Mouse (Mus musculus): Measurements from ENCODE around the gene Fam98a.

The Fam98a gene

DNA sequence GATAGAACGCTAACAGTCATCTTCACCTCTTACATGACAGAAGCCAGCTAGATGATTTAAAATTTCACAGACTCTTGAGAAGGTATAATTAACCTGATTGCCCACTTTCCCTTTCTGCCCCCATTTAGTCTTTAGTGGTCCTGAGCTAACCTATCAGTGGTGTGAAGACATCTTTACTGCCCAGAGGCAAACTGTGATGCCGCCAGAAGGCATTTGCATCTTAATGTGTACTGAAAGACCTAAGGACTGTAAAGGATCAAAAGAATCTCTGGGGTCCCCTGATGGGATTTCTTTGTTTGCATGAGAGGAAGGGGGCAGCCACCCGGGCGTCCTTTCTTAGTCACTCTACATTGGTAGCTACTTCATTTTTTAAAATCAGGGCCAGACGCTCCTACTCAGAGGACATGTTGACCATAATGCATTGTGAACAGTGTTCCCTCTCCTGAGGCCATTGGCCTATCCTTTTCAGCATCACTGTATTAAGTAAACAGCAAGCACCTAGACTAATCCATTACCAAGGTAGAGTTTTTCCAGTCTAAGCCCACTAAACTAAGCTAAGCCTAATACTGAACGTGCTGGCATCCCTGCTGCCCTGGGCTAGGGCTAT lies 30.4 kb downstream of the Fam98a start:
- DNase-seq (ENCODE audit: low read depth, low spot score): no peak

DNA sequence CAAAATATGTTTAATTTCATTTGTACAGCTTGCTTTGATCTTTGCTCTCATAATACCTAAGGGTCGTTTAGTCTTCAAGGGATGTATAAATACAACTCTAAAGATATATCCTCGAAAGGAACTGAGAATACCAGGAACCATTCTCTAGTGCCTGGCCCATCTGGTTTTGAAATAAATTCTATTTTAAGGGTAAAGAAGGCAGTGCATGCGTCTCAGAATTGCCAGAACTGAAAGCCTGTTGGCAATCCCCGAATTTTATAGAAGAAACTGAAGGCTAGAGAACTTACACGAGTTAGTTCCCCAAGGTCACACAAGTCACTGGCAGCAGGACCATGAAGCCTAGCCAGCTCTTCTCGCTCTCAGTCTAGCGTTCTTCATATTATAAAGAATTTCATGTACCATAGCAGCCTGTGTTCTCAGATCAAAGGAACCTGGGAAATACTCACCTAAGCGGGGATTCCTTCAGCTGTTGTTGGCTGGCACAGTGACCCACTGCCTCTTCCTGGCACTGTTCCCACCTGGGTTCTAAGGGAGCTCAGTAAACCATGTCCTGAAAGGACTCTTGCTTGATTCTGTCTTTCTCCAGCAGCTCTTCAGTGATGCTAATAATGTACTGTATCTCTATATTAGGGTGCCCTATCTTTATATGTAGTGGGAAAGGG lies 32.4 kb downstream of the Fam98a start:
- DNase-seq (ENCODE audit: low read depth, low spot score): no peak

DNA sequence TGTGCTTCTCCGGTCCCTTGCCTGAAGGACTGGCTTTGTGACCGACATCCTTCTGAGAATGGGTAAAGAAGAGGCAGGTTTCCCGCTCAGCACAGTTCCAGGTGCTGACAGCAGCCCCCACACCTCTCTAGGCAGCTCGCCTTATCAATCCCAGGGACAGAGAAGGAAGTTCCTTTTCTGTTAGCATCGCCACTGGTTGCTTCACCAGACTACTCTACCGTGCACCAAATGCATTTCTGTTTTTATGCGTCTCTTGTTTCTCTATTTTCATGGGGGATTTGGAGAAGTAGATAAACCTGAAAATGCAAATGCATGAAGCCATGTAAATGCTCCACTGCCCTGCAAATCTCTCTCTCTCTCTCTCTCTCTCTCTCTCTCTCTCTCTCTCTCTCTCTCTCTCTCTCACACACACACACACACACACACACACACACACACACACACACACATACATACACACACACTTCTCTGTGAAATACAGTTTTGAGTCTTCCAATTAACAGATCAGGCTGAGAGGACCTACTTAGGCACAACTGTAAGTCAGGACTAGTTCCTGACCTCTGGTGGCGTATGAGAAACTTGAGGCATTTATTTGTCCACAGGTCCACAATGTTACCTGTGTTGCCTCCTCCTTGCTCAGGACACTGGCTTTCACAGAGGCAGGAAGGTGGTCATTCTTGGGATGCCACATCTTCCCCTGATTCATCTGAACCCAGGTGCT lies 33.4 kb downstream of the Fam98a start:
- no peak for DNase-seq (ENCODE audit: low read depth, low spot score)

DNA sequence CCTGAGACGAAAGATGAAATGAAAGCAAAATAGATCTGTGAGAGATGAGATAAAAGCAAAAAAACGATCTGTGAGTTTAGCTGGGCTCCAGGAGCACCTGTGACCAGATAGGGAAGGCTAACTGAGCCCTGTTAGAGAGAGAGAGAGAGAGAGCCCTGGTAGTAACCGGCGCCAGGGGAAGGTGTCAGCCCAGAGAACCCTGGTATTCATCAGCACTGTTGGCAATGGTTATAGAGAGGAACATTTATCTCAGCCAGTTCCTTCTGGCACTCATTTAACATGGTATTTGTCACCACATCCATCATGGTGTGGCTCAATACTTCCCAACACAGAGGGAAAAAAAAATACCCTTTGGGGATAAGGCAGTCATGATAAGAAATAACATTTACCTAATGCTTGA lies 35.2 kb downstream of the Fam98a start:
- DNase-seq (ENCODE audit: low read depth, low spot score): no peak

DNA sequence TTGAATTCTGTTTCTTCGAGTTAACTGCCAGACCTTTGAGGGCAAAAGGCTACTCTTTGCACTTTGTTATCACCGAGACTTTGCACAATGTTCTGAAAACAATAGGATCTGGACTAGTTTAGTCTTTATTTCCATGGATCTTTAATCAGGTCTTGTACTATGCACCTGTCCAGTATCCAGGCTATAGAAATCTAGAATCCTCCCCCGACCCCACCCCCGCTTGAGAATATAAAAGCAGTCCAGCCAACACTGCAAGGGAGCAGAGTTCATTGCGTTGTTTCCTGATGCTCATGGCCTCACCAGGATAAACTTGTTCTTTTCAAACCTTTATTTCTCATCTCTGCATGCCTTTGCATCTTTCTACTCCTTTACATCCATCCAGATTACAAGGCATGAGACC lies 42.5 kb downstream of the Fam98a start:
- DNase-seq (ENCODE audit: low read depth, low spot score): no peak

DNA sequence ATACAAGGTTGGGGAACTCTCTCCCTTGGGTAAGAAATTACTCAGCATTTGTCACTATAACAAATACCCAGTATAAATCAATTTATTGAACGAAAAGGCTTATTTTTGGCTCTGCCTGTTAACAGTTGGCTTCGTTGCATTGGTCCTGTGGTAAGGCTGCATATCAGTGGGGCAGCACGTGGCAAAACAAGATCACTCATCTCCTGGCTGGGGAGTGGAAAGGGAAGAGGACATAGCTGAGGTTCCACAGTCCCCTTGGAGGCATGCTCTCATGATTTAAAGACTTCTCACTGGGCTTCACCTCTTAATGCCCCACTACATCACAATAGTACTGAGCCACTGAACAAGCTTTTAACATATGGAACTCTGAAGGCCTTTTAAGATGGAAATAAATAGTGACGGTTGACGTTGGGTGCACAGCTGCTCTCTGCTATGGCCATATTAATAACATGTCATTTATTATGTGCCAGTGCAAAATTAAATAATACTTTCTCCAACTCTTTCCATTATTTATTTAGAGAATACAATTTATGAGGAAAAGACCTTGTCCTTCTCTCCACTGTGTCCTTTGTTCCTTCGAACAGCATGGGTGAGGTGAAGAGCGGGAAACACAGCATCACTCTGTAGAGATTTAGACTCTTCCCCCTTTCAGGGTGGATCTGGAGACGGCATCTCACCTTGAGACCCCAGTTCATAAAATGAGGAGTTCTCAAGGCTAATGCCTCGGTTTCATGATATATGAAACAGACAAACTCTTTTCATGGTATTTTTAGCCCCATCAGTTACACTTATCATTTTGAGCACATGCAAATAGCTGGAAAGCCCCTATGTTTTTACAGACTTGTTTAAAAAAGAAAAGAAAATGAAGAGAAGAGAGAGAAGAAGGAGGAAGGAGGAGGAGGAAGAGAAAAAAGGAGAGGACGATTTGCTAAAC lies 44.8 kb downstream of the Fam98a start:
- DNase-seq (ENCODE audit: low read depth, low spot score): no peak

DNA sequence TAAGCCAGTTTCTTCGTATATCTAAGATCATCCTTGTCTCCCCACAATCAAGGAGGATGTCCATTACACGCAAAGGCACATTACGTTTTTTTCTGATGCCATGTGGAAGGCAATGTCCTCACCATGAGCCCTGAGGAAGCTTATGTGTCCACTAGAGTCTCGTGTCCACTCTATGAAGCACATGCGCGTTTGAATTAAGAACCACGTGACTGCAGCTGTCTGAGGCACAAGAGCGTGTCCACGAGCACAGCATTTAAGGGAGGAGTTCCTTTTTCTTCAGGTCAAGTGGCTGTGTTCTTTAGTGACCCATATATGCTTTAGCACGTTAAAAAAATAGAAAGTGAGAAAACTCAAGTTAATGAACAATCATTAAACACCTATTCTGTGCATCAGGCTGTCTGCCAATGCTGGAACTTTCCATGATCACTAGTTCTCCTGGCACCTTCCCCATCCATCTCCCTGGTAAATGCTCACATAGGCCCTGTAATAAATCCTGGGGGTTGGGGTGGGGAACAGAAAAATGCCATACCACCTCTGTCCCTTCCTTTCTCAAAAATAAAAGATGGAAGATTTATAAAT lies 45.6 kb downstream of the Fam98a start:
- no peak for DNase-seq (ENCODE audit: low read depth, low spot score)

DNA sequence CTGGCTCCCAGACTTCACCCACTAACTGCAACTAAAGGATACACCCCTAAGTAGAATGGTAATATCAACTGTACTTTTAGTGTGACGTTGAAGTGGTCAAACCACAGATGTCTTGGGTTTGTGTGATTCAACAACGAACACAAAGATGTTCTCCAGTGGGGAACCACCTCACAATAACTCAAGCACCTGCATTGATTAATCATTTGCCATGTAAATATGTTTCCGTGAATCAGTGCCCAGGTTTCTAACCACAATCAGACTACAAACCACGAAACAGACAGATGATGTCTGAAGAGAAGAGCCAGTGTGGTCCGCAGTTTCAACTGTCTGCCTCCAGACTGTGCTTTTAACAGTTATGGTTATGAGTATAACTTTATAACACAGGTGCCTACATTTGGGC lies 46.7 kb downstream of the Fam98a start:
- no peak for DNase-seq (ENCODE audit: low read depth, low spot score)

DNA sequence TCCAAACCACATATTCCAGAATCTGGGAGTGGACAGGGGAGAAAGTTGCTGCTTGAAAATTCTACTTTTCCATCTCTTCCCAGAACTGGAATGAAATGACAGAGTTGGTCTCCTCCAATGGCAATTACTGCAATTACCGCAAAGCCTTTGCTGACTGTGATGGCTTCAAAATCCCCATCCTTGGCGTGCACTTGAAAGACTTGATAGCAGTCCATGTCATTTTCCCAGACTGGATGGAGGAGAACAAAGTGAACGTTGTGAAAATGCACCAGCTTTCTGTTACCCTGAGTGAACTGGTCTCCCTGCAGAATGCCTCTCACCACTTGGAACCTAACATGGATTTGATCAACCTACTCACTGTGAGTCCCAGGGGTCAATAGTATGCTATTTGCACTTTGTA lies 48.7 kb downstream of the Fam98a start:
- no peak for DNase-seq (ENCODE audit: low read depth, low spot score)

DNA sequence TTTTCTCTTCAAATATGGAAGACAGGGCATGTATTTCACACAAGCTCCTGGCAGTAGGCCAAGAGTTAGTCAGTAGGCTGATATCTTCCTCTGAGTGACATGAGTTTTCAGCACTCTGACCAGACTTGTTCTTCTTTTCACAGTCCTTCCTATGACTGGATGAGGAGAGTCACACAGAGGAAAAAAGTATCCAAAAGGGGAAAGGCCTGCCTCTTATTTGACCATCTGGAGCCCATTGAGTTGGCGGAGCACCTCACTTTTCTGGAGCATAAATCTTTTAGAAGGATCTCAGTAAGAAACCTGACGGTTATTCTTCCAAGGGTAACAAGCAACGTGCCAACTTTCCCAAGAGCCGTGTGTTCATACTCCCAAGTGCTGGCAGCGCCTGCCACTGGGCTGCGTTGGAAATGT lies 53.5 kb downstream of the Fam98a start:
- DNase-seq (ENCODE audit: low read depth, low spot score): no peak

DNA sequence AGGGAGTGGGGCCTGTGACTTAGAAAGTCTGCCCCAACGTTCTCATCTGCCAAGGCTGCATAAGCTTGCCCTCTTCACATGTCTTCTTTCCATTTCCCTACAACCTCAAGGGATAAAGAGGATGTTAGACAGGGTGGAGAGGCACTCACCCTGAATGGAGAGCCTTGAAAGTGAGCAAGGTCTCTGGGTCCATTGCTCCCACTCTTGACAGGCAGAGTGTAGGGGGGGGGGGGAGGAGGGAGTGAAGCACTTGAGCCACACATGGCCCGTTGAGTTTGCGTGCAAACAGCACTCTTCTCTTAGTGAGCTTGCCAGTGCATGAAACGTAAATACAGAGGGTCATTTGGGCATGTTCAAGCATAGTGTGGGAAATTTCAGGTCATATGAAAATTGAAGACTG lies 56.5 kb downstream of the Fam98a start:
- DNase-seq (ENCODE audit: low read depth, low spot score): no peak
